Mouse (Mus musculus) lung, embryonic 16.5 days (tissue): Measurements from ENCODE around the gene Rpl36a. TPM values are rescaled to one million over a fixed set of nuclear protein-coding genes. Genes with fewer than 3 reads are reported as not detected.

Experiments
- ATAC-seq: fragments of 200-750 bp; cut with Nextera tagmentation; 2 replicates; pipeline ENCODE4 v1.8.0; 2017; ENCODE audit warnings: low read depth, mild to moderate bottlenecking, moderate library complexity
- H3K27ac ChIP-seq: fragments of 300-500 bp; sonication (generic); 2 replicates; pipeline ENCODE4 v1.5.1; 2014; ENCODE audit warnings: mild to moderate bottlenecking, control low read depth, low read length
- H3K27me3 ChIP-seq: fragments of 300-500 bp; sonication (generic); 2 replicates; pipeline ENCODE4 v1.6.1; 2014; ENCODE audit warnings: low read depth, low read length, mixed read lengths; ENCODE audit not compliant: control insufficient read depth, insufficient read depth
- H3K36me3 ChIP-seq: fragments of 300-500 bp; sonication (generic); 2 replicates; pipeline ENCODE4 v1.6.1; 2014; ENCODE audit warnings: low read length; ENCODE audit not compliant: control insufficient read depth, insufficient read depth
- H3K4me1 ChIP-seq: fragments of 300-500 bp; sonication (generic); replicated peaks from 2 replicates; pipeline ENCODE4 v1.6.1; 2014; ENCODE audit warnings: low read length, mixed read lengths; ENCODE audit not compliant: control insufficient read depth, insufficient read depth
- H3K4me2 ChIP-seq: fragments of 300-500 bp; sonication (generic); 2 replicates; pipeline ENCODE4 v1.6.1; 2014; ENCODE audit warnings: low read depth, low read length, control low read depth
- H3K4me3 ChIP-seq: fragments of 300-500 bp; sonication (generic); 2 replicates; pipeline ENCODE4 v1.5.1; 2014; ENCODE audit warnings: mild to moderate bottlenecking, low read length, control low read depth
- H3K9ac ChIP-seq: fragments of 300-500 bp; sonication (generic); 2 replicates; pipeline ENCODE4 v1.6.1; 2014; ENCODE audit warnings: low read length, control low read depth
- H3K9me3 ChIP-seq: fragments of 300-500 bp; sonication (generic); 2 replicates; pipeline ENCODE4 v1.6.1; 2016; ENCODE audit warnings: low read length; ENCODE audit not compliant: control insufficient read depth
- WGBS: fragments of 180-500 bp; shearing (Covaris S2); extraction: QIAGEN DNeasy Blood & Tissue Kit; methylation state at CpG from one replicate; pipeline ENCODE4 v1.1.7; 2014; 5-methylcytosine and 5-hydroxymethylcytosine counted together
- polyA plus RNA-seq: library from polyadenylated mRNA; unstranded; fragments of >200 nt; fragmentation: Nextera tagmentation; extraction: Ambion mirVana; gene quantifications from 2 replicates; pipeline ENCODE4 v1.2.1, GENCODE M21; 2015

The Rpl36a gene
- polyA plus RNA-seq, 1 experiment from 2014 or later: 439 TPM

- ATAC-seq: no peak
- Histone ChIP-seq H3K4me1 (no peaks in the 10 kb centered on the region), H3K27ac (no peak overlapping the region), H3K27me3 (no peaks in the 10 kb centered on the region), H3K9me3 (no peaks in the 10 kb centered on the region), H3K36me3 (0 out of 2 replicates have a peak, but pooled peaks cover 3% of the 10 kb centered on the region), H3K4me2 (no peak overlapping the region), H3K9ac (no peak overlapping the region), H3K4me3 (no peak overlapping the region)
- 88% methylated on average over 3 of the region's 3 CpGs for WGBS
Observed at GRCm38 (mm10) chrX:134588997-134589396, 3.5 kb downstream of the Rpl36a start.

DNA sequence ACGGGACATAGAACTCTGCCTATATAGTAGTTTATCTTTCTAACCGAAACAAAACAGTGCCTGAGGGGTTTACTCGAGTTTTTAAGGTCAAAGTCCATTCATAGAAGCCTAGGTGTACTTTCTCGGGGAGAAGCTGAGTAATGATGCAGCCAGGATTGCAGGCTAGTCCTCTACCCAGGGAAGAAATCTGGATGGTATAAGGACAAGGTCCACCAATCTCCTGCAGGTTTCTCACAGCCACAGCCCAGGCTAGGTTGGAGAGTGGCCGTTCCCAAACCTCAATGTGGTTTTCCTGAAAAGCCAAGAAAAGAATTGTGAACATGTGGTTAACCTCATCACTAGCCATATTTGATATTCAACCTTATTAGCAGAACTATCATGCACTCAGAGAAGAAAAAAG, 4.4 kb downstream of the Rpl36a start:
- Histone ChIP-seq H3K9ac (no peak overlapping the region), H3K4me1 (no peaks in the 10 kb centered on the region)
- no peak for ATAC-seq

DNA sequence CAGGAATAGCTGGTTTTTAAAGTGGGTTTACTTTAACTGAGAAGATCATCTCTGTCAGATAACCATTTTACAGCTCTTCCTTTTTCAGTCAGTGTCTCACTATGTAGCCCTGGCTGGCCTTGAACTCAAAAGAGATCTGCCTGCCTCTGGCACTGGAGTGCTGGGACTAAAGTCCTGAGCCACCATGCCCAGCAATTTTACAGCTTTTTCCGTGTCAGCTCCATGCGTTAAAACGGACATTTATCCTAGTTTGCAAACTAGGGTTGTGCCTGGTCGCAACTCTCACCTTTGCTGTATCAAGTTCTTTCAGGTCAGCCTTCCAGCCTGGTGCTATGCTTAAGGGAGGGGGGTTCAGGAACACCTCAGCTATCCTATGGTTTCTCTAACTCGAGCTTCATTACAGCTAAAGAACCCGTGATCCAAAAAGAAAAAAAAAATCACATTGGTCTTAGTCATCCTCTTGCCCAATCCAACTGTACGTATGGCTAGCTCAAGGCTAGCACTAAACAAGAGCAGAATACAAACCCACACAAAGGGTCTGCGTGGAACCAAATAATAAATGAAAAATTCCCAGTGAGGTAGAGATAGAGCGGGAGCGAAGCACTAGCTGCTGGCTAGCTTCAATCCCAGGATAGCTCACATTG, 14.6 kb downstream of the Rpl36a start:
- Histone ChIP-seq H3K4me2 (peak overlapping the region; percentile 65), H3K4me1 (0 out of 2 replicates have a peak, but pooled peaks cover 3% of the 10 kb centered on the region), H3K27ac (peak overlapping the region; percentile 80), H3K9me3 (no peaks in the 10 kb centered on the region), H3K4me3 (peak overlapping the region; percentile 57), H3K27me3 (no peaks in the 10 kb centered on the region), H3K36me3 (no peaks in the 10 kb centered on the region), H3K9ac (peak overlapping the region; percentile 60)
- 20% methylated on average over 10 of the region's 10 CpGs for WGBS
- ATAC-seq: no peak

More for the DNA sequence above, 4.4 kb downstream of the Rpl36a start:
- no peak overlapping the region for H3K27ac ChIP-seq
- H3K4me2 ChIP-seq: no peak overlapping the region
- H3K4me3 ChIP-seq: no peak overlapping the region
- WGBS: 51% methylated on average over 5 of the region's 5 CpGs
- no peaks in the 10 kb centered on the region for H3K9me3 ChIP-seq
- 0 out of 2 replicates have a peak, but pooled peaks cover 3% of the 10 kb centered on the region for H3K36me3 ChIP-seq
- H3K27me3 ChIP-seq: no peaks in the 10 kb centered on the region

DNA sequence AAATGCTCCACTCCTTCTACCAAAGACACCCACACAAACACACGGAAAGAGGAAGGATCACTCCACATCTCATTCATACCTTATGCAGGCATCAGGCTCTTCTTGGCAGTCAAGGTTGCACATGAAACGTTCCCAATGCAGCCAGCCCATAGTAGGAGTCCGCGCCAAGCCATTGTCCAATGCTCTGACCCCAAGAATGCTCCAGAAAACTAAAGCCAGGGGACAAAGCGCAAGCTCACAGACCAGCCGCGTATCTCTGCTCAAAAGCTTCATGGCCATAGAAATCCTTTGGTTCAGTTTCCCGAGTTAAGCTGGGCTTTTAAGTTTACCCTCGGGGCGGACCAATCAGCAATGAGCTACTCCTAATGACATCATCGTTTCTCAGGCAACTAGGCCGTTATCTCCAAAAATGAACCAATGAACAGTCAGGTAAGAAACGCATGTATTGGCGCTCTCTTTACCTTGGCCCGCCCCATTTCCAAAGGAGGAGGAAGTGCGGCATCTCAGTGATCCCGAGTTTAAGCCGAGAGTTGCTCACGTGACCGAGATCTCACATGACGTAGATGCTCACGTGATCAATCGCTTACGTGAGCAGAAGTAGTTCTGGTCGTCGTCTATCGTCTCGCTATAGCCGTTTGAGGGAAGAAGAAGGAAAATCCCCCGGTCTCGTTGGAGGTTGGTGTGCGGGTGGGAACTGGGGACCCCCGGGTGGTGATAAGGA, 15.4 kb downstream of the Rpl36a start, which contains the start of the genes Gla and Hnrnph2:
Gene Gla, minus strand, starts transcription at position 467 of the 721 bp plus-strand sequence.
Gene Hnrnph2, plus strand, starts transcription at position 521 of the 721 bp plus-strand sequence.
- peak within 1 kb of the TSS; percentile 62 for H3K4me3 ChIP-seq
- H3K9ac ChIP-seq: peak within 1 kb of the TSS; percentile 75
- H3K27me3 ChIP-seq: no peaks in the 10 kb centered on the region
- peak within 1 kb of the TSS; percentile 65 for H3K4me2 ChIP-seq
- H3K9me3 ChIP-seq: no peaks in the 10 kb centered on the region
- 13% methylated on average over 33 of the region's 33 CpGs for WGBS
- peak within 1 kb of the TSS; percentile 91 for H3K27ac ChIP-seq
- no peaks in the 10 kb centered on the region for H3K36me3 ChIP-seq
- ATAC-seq: peak; percentile 98
- 0 out of 2 replicates have a peak, but pooled peaks cover 3% of the 10 kb centered on the region for H3K4me1 ChIP-seq

DNA sequence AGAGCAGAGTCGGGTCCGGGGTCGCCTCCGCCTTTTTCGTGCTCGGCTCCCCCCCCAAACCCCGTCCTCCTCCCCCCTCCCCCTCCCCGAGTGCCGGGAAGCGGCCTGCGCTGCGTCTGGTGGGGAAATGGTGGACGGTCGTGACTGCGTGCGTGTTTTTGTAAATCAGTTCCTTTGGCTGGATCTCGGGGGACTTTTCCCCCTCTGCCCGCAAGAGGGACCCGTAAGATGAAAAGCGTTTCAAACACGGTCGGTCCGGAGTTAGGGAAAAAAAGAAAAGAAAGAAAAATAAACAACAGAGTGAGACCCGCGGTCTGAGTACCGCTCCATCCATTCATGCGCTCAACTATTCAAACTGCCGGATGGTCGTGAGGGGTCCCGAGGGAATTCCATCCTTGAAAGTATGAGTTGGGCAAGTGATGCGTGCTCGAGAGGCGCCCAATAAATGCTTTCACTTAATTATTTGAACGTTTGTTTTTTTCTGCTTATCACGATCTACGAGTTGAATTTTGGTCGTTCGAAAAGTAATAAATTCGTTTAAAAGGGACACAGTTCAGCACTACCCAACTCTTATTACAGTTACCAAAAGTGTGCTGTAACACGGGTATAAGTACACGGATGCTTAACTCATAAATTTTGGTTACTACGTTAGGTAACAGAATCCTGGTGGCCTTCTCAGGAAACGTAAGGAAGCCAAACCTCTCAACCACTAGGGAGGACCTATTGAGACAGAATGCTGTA, 16.1 kb downstream of the Rpl36a start:
- Histone ChIP-seq H3K27me3 (no peaks in the 10 kb centered on the region), H3K9me3 (no peaks in the 10 kb centered on the region), H3K4me3 (peak overlapping the region; percentile 62), H3K4me2 (peak overlapping the region; percentile 56), H3K9ac (peak overlapping the region; percentile 75), H3K36me3 (no peaks in the 10 kb centered on the region), H3K4me1 (0 out of 2 replicates have a peak, but pooled peaks cover 3% of the 10 kb centered on the region), H3K27ac (peak overlapping the region; percentile 91)
- ATAC-seq: peak; percentile 83
- WGBS: 16% methylated on average over 38 of the region's 43 CpGs

GRCm38 (mm10) chrX:134609472-134609871, 24.0 kb downstream of the Rpl36a start:
- H3K9ac ChIP-seq: no peak overlapping the region
- H3K4me3 ChIP-seq: no peak overlapping the region
- 29% methylated on average over 4 of the region's 4 CpGs for WGBS
- no peaks in the 10 kb centered on the region for H3K36me3 ChIP-seq
- no peak overlapping the region for H3K27ac ChIP-seq
- no peaks in the 10 kb centered on the region for H3K9me3 ChIP-seq
- H3K4me2 ChIP-seq: no peak overlapping the region
- ATAC-seq: no peak
- H3K4me1 ChIP-seq: no peaks in the 10 kb centered on the region
- H3K27me3 ChIP-seq: no peaks in the 10 kb centered on the region

DNA sequence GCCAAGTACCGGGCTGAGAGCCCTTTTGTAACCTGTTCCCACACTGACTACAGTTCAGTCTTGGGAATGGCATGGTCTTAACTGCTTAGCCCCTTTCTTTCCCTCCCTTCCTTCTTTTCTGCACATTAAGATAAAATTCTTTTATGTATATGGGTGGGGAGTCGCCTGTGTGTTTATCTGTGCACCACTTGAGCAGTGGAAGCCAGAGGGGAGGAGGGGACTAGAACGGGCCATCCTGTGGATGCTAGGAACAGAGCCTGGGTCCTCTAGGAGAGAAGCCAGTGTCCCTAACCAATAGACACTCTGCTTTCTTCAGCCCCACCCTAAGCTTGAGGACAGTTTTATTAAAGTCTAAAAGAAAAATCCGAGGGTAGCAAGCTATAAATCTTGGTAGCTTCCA, 25.5 kb downstream of the Rpl36a start:
- no peak for ATAC-seq
- H3K9ac ChIP-seq: no peak overlapping the region
- H3K4me1 ChIP-seq: no peaks in the 10 kb centered on the region
- H3K9me3 ChIP-seq: no peaks in the 10 kb centered on the region
- no peaks in the 10 kb centered on the region for H3K36me3 ChIP-seq
- no peak overlapping the region for H3K4me3 ChIP-seq
- no peak overlapping the region for H3K27ac ChIP-seq
- WGBS: 65% methylated on average over 4 of the region's 4 CpGs
- H3K27me3 ChIP-seq: no peaks in the 10 kb centered on the region
- H3K4me2 ChIP-seq: no peak overlapping the region

GRCm38 (mm10) chrX:134612285-134612959, 27.0 kb downstream of the Rpl36a start:
- H3K27ac ChIP-seq: peak overlapping the region; percentile 93
- peak overlapping the region; percentile 53 for H3K4me2 ChIP-seq
- no peaks in the 10 kb centered on the region for H3K27me3 ChIP-seq
- WGBS: 7% methylated on average over 13 of the region's 15 CpGs
- no peaks in the 10 kb centered on the region for H3K4me1 ChIP-seq
- peak overlapping the region; percentile 45 for H3K4me3 ChIP-seq
- no peaks in the 10 kb centered on the region for H3K9me3 ChIP-seq
- ATAC-seq: peak; percentile 94
- no peaks in the 10 kb centered on the region for H3K36me3 ChIP-seq
- peak overlapping the region; percentile 59 for H3K9ac ChIP-seq
